Mouse (Mus musculus) hindbrain, postnatal 0 days (tissue): ENCODE data around the gene Morf4l1. TPM values are rescaled to one million over a fixed set of nuclear protein-coding genes. Genes with fewer than 3 reads are reported as not detected.
A peak's percentile ranks its signal among the peaks of the same experiment; 100 is the strongest.

Experiments
- ATAC-seq: fragments of 200-750 bp; cut with Nextera tagmentation; 2 replicates; pipeline ENCODE4 v1.8.0; 2017; ENCODE audit warnings: mild to moderate bottlenecking, moderate TSS enrichment, moderate library complexity
- DNase-seq: peaks from one replicate; pipeline ENCODE4 v3.0.0-alpha.2; 2015; ENCODE audit warnings: low spot score
- H3K27ac ChIP-seq: fragments of 300-500 bp; sonication (generic); 2 replicates; pipeline ENCODE4 v1.5.1; 2014; ENCODE audit warnings: mild to moderate bottlenecking
- H3K27me3 ChIP-seq: fragments of 300-500 bp; sonication (generic); 2 replicates; pipeline ENCODE4 v1.6.1; 2014; ENCODE audit warnings: low read length, mixed read lengths; ENCODE audit not compliant: insufficient read depth
- H3K36me3 ChIP-seq: fragments of 300-500 bp; sonication (generic); 2 replicates; pipeline ENCODE4 v1.6.1; 2014; ENCODE audit warnings: low read length, mixed read lengths; ENCODE audit not compliant: insufficient read depth
- H3K4me1 ChIP-seq: fragments of 300-500 bp; sonication (generic); 2 replicates; pipeline ENCODE4 v1.6.1; 2014; ENCODE audit warnings: antibody characterized with exemption, low read length, mixed read lengths; ENCODE audit not compliant: insufficient read depth
- H3K4me2 ChIP-seq: fragments of 300-500 bp; sonication (generic); 2 replicates; pipeline ENCODE4 v1.6.1; 2014; ENCODE audit warnings: low read depth, mild to moderate bottlenecking, low read length, moderate library complexity, mixed read lengths
- H3K4me3 ChIP-seq: fragments of 300-500 bp; sonication (generic); 2 replicates; pipeline ENCODE4 v1.5.1; 2014; ENCODE audit warnings: low read length
- H3K9ac ChIP-seq: fragments of 300-500 bp; sonication (generic); replicated peaks from 2 replicates; pipeline ENCODE4 v1.6.1; 2014; ENCODE audit warnings: mild to moderate bottlenecking, low read length, moderate library complexity, mixed read lengths
- H3K9me3 ChIP-seq: fragments of 300-500 bp; sonication (generic); 2 replicates; pipeline ENCODE4 v1.6.1; 2016; ENCODE audit warnings: low read length, mixed read lengths
- CTCF ChIP-seq: IDR thresholded peaks from 2 replicates; pipeline ENCODE4 v1.5.1; 2016; ENCODE audit warnings: antibody characterized with exemption, control low read depth, low read depth
- WGBS: fragments of 180-500 bp; shearing (Covaris S2); extraction: QIAGEN DNeasy Blood & Tissue Kit; methylation state at CpG from one replicate; pipeline ENCODE4 v1.1.7; 2014; 5-methylcytosine and 5-hydroxymethylcytosine counted together
- polyA plus RNA-seq: library from polyadenylated mRNA; unstranded; fragments of >200 nt; fragmentation: Nextera tagmentation; extraction: Ambion mirVana; gene quantifications from 2 replicates; pipeline ENCODE4 v1.2.1, GENCODE M21; 2015
- total RNA-seq: library from RNA; depleted of rRNA; stranded (reverse); fragments of >200 nt; gene quantifications from 2 replicates; pipeline ENCODE4 v1.2.3, GENCODE M21; 2014

Morf4l1 gene
- total and polyA plus RNA-seq, 2 experiments from 2014 or later, result 179 to 527 TPM

- H3K9me3 ChIP-seq, result 0 out of 2 replicates have a peak, but pooled peaks cover 2% of the 10 kb centered on the region
- DNase-seq, result no peak
- no peaks in the 10 kb centered on the region for H3K4me1 ChIP-seq
- no peak overlapping the region for H3K4me3 ChIP-seq
- no peak for ATAC-seq
- 100% methylated on average over 1 of the region's 1 CpGs for WGBS
- H3K27ac ChIP-seq, result no peak overlapping the region
- H3K4me2 ChIP-seq, result no peak overlapping the region
- H3K36me3 ChIP-seq, result no peaks in the 10 kb centered on the region
- no peaks in the 10 kb centered on the region for H3K27me3 ChIP-seq
- TF ChIP-seq CTCF, result no peak
- no peak overlapping the region for H3K9ac ChIP-seq
Observed at GRCm38 (mm10) chr9:90136678-90136965, 22.0 kb upstream of the Morf4l1 start.

- ATAC-seq, result peak; percentile 63
- no peak overlapping the region for H3K4me2 ChIP-seq
- H3K9me3 ChIP-seq, result 0 out of 2 replicates have a peak, but pooled peaks cover 2% of the 10 kb centered on the region
- no peaks in the 10 kb centered on the region for H3K27me3 ChIP-seq
- H3K36me3 ChIP-seq, result no peaks in the 10 kb centered on the region
- H3K9ac ChIP-seq, result no peak overlapping the region
- H3K4me3 ChIP-seq, result no peak overlapping the region
- no peaks in the 10 kb centered on the region for H3K4me1 ChIP-seq
- no peak for TF ChIP-seq CTCF
- H3K27ac ChIP-seq, result no peak overlapping the region
- 59% methylated on average over 9 of the region's 9 CpGs for WGBS
- DNase-seq, result no peak
Observed at GRCm38 (mm10) chr9:90135963-90136677, 21.5 kb upstream of the Morf4l1 start.

GRCm38 (mm10) chr9:90135466-90135865 lies 20.9 kb upstream of the Morf4l1 start:
- Histone ChIP-seq H3K4me2 (no peak overlapping the region), H3K9me3 (0 out of 2 replicates have a peak, but pooled peaks cover 2% of the 10 kb centered on the region), H3K9ac (no peak overlapping the region), H3K27ac (no peak overlapping the region), H3K4me3 (no peak overlapping the region), H3K4me1 (no peaks in the 10 kb centered on the region), H3K36me3 (no peaks in the 10 kb centered on the region), H3K27me3 (no peaks in the 10 kb centered on the region)
- peak; percentile 28; the same call in 1 of the 2 replicates for TF ChIP-seq CTCF
- WGBS, result 80% methylated on average over 8 of the region's 8 CpGs
- DNase-seq (no peak), ATAC-seq (no peak)

GRCm38 (mm10) chr9:90133562-90134355 lies 19.2 kb upstream of the Morf4l1 start:
- Histone ChIP-seq H3K4me3 (no peak overlapping the region), H3K27me3 (no peaks in the 10 kb centered on the region), H3K4me1 (no peaks in the 10 kb centered on the region), H3K9me3 (0 out of 2 replicates have a peak, but pooled peaks cover 2% of the 10 kb centered on the region), H3K4me2 (no peak overlapping the region), H3K36me3 (no peaks in the 10 kb centered on the region), H3K27ac (no peak overlapping the region), H3K9ac (no peak overlapping the region)
- ATAC-seq (no peak), DNase-seq (no peak)
- 65% methylated on average over 7 of the region's 7 CpGs for WGBS
- no peak for TF ChIP-seq CTCF

GRCm38 (mm10) chr9:90128636-90129201 lies 14.1 kb upstream of the Morf4l1 start:
- Histone ChIP-seq H3K27ac (no peak overlapping the region), H3K4me2 (no peak overlapping the region), H3K4me1 (no peaks in the 10 kb centered on the region; the same call in 1 of the 2 replicates), H3K27me3 (no peaks in the 10 kb centered on the region), H3K4me3 (no peak overlapping the region), H3K36me3 (no peaks in the 10 kb centered on the region), H3K9ac (no peak overlapping the region), H3K9me3 (0 out of 2 replicates have a peak, but pooled peaks cover 2% of the 10 kb centered on the region)
- no peak for TF ChIP-seq CTCF
- ATAC-seq (no peak), DNase-seq (no peak)
- WGBS, result 88% methylated on average over 6 of the region's 6 CpGs

- ATAC-seq (no peak), DNase-seq (no peak)
- H3K9ac ChIP-seq, result no peak overlapping the region
- H3K4me1 ChIP-seq, result no peaks in the 10 kb centered on the region; the same call in 1 of the 2 replicates
- TF ChIP-seq CTCF, result no peak
- H3K36me3 ChIP-seq, result no peaks in the 10 kb centered on the region
- H3K27ac ChIP-seq, result no peak overlapping the region
- no peaks in the 10 kb centered on the region for H3K9me3 ChIP-seq
- no peaks in the 10 kb centered on the region for H3K27me3 ChIP-seq
- H3K4me2 ChIP-seq, result peak overlapping the region; percentile 55
- H3K4me3 ChIP-seq, result no peak overlapping the region
- 71% methylated on average over 6 of the region's 6 CpGs for WGBS
Observed at GRCm38 (mm10) chr9:90127146-90127545, 12.6 kb upstream of the Morf4l1 start.
